Mouse (Mus musculus) liver, embryonic 16.5 days (tissue): ENCODE measurements at regions not wholly inside any gene's neighbourhood (a gene's known extent, or its start where the extent isn't known, plus 50 kb on each side); places are given as distances from the start of the nearest gene placed in this dataset.

Experiments used
- ATAC-seq: fragments of 200-750 bp; cut with Nextera tagmentation; 2 replicates; pipeline ENCODE4 v1.8.0; 2017; ENCODE audit warnings: low read depth, mild to moderate bottlenecking, moderate number of reproducible peaks, moderate library complexity
- H3K27ac ChIP-seq: fragments of 300-500 bp; sonication (generic); 2 replicates; pipeline ENCODE4 v1.5.1; 2014; ENCODE audit warnings: mild to moderate bottlenecking, low read length
- H3K27me3 ChIP-seq: fragments of 300-500 bp; sonication (generic); 2 replicates; pipeline ENCODE4 v1.6.1; 2014; ENCODE audit warnings: low read depth, low read length, mixed read lengths; ENCODE audit not compliant: control insufficient read depth, insufficient read depth
- H3K36me3 ChIP-seq: fragments of 300-500 bp; sonication (generic); 2 replicates; pipeline ENCODE4 v1.6.1; 2014; ENCODE audit warnings: mild to moderate bottlenecking; ENCODE audit not compliant: control insufficient read depth, insufficient read depth
- H3K4me1 ChIP-seq: fragments of 300-500 bp; sonication (generic); 2 replicates; pipeline ENCODE4 v1.6.1; 2014; ENCODE audit warnings: low read depth, low read length, mixed read lengths; ENCODE audit not compliant: control insufficient read depth
- H3K4me2 ChIP-seq: fragments of 300-500 bp; sonication (generic); 2 replicates; pipeline ENCODE4 v1.6.1; 2014; ENCODE audit warnings: low read depth, low read length, mixed read lengths
- H3K4me3 ChIP-seq: fragments of 300-500 bp; sonication (generic); 2 replicates; pipeline ENCODE4 v1.5.1; 2014; ENCODE audit warnings: low read depth, mild to moderate bottlenecking, low read length
- H3K9ac ChIP-seq: fragments of 300-500 bp; sonication (generic); 2 replicates; pipeline ENCODE4 v1.6.1; 2014; ENCODE audit warnings: low read depth, low read length
- H3K9me3 ChIP-seq: fragments of 300-500 bp; sonication (generic); replicated peaks from 2 replicates; pipeline ENCODE4 v1.6.1; 2016; ENCODE audit warnings: low read length; ENCODE audit not compliant: control insufficient read depth
- WGBS: fragments of 180-500 bp; shearing (Covaris S2); extraction: QIAGEN DNeasy Blood & Tissue Kit; methylation state at CpG from one replicate; pipeline ENCODE4 v1.1.7; 2014; ENCODE audit not compliant: insufficient replicate concordance; 5-methylcytosine and 5-hydroxymethylcytosine counted together

DNA sequence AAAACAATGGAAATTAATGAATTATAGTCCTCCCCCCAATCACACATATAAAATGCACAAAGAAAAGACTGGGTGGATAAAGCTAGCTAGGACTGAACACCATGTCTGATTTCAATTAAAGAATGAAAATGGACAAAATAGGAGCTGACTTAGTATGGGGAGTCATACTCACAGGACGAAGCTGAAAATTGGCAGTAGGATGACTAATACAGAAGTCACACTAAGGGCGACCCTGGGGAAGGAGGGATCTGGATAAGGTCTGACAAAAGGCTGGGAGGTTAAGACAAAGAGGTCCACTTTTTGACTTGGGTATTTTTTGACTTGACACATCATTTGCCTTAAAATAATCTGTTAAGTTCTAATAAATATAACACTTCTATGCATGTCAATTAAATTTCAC lies 170.2 kb upstream of the Rfx3 start:
- 35% methylated on average over 2 of the region's 2 CpGs for WGBS
- H3K4me2 ChIP-seq: no peak overlapping the region
- no peak overlapping the region for H3K9ac ChIP-seq
- no peak overlapping the region for H3K27ac ChIP-seq
- no peak overlapping the region for H3K4me3 ChIP-seq
- H3K27me3 ChIP-seq: no peaks in the 10 kb centered on the region
- ATAC-seq: no peak
- no peaks in the 10 kb centered on the region for H3K9me3 ChIP-seq
- H3K36me3 ChIP-seq: no peaks in the 10 kb centered on the region
- no peaks in the 10 kb centered on the region for H3K4me1 ChIP-seq

DNA sequence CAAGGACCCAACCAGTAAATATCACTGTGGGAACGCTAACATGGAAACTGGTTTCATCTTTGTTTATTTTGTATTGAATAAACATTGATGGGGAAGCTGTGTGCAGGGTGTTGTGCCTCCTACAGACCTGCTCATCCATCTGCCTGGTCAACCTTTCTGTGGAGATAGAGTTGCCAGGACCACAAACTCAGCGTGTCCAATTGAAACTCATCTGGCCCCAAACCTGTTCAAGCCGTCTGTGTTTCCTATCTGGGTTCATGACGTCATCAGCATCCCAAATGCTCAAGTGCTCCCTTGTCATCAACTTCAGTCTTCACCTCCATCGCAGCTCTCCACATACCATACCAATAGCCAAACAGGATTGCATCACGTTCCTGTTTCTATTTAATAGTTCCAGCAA lies 167.1 kb upstream of the Rfx3 start:
- no peak overlapping the region for H3K4me2 ChIP-seq
- H3K9me3 ChIP-seq: no peaks in the 10 kb centered on the region
- no peak overlapping the region for H3K27ac ChIP-seq
- H3K27me3 ChIP-seq: no peaks in the 10 kb centered on the region
- WGBS: 69% methylated on average over 6 of the region's 6 CpGs
- H3K9ac ChIP-seq: no peak overlapping the region
- no peaks in the 10 kb centered on the region for H3K36me3 ChIP-seq
- no peak overlapping the region for H3K4me3 ChIP-seq
- no peak for ATAC-seq
- no peaks in the 10 kb centered on the region for H3K4me1 ChIP-seq

DNA sequence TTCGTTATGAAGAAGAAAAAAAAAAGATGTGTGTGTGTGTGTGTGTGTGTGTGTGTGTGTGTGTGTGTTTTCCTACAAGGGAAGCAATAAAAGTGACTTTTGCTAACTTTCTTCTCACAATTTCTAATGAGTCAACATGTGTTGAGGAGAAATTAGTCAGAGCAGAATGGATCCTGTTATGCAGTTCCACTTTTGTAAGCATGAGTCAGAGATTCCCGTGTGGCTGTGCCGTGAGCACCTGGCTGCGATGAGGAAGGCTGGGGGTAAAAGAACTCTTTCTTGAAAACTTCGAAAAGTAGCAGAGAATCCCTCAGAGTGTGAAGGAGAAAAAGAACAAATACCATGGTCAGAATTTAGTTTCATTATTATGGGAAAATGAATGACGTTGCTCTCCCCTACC lies 165.9 kb upstream of the Rfx3 start:
- Histone ChIP-seq H3K4me1 (no peaks in the 10 kb centered on the region), H3K4me2 (no peak overlapping the region), H3K9ac (no peak overlapping the region), H3K9me3 (no peaks in the 10 kb centered on the region), H3K4me3 (no peak overlapping the region), H3K36me3 (no peaks in the 10 kb centered on the region), H3K27me3 (no peaks in the 10 kb centered on the region), H3K27ac (no peak overlapping the region)
- 67% methylated on average over 6 of the region's 6 CpGs for WGBS
- ATAC-seq: no peak

DNA sequence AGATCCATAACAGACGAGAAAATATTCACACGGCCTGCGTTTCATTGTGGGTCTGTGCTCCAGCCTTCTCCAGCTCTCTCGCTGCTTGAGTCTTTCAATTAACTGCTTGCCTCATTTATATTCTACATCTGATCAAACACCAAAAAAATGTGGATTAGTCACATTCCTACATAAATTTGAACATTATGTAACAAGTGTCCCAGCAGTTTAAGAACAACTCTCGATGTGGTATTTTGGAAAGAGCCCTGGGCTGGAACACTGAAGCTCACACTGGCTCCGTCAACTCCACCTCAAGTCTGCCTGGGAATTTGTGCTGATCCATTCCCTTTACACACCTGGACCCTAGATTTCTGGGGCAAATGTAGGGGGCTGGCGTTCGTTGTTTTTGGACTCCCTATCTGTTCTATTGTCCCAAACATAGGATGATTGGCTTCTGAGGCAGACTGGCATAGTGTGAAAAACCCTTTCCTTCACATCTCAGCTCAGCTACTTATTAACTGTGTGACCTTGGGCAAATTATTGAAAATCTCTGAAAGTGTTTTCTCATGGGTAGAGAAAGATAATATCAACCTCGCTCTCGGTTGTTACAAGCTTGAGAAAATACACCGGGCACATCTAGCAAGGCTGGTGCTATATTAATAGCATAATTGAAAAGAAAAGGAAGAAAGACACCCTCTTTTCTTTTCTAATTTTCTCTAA lies 161.0 kb upstream of the Rfx3 start:
- H3K4me3 ChIP-seq: no peak overlapping the region
- H3K9ac ChIP-seq: no peak overlapping the region
- no peak overlapping the region for H3K4me2 ChIP-seq
- no peak for ATAC-seq
- H3K27ac ChIP-seq: no peak overlapping the region
- no peaks in the 10 kb centered on the region for H3K27me3 ChIP-seq
- no peaks in the 10 kb centered on the region for H3K9me3 ChIP-seq
- H3K36me3 ChIP-seq: no peaks in the 10 kb centered on the region
- WGBS: 76% methylated on average over 11 of the region's 11 CpGs
- no peaks in the 10 kb centered on the region for H3K4me1 ChIP-seq

DNA sequence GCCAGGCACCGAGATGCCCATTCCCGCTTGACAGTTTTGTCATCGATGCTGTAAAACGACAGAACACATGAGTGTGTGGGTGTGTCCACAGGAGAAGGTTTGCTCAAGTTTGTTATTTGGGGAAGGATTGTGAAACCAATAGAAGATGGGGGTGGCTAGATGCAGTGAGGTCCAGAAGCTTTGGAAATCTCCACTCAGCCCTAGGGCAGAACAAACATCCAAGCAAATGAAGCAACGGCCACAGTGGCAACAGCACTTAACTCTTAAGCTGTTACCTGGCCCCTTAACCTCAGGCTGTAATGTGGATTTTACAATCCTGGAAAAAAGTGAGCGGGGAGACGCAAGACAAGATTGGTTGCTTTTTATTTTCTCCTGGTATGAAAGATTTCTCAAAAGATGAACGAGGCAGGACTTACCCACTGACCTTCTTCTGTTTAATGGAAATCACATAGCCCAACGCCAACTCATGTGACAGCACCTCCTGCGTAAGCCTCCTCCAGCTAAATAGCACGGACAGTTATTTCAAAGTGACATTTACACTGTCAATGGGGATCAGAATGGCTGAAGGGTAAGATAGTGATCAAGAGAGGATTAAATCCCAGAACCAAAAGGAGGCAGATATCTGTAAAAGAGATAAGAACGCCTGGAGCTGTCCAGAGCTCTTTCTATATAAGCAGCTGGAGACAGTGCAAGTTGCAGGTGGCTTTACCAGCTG lies 156.6 kb upstream of the Rfx3 start:
- Histone ChIP-seq H3K4me1 (no peaks in the 10 kb centered on the region), H3K4me2 (no peak overlapping the region)

DNA sequence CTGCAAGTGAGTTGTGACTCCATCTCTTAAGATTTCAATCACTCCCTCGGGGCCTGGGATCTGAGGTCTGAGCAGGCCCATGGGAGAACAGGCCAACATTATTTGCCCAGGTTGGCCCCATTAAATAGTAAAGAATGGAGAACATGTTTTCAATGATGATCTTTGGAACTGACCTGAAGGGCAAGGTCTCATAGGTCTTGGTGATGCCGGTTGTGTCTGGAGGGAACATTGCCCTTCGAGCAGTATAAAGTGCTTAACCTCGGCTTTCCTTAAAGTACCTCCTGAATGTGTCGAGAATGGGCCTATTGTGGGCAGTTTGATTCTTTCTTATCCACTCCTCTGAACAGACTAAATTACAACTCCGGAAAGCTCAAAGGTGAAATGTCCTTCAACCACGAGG lies 155.7 kb upstream of the Rfx3 start:
- ATAC-seq: no peak
- Histone ChIP-seq H3K4me3 (no peak overlapping the region), H3K36me3 (no peaks in the 10 kb centered on the region), H3K4me2 (no peak overlapping the region), H3K27ac (no peak overlapping the region), H3K9ac (no peak overlapping the region), H3K27me3 (no peaks in the 10 kb centered on the region), H3K4me1 (no peaks in the 10 kb centered on the region), H3K9me3 (no peaks in the 10 kb centered on the region)
- 63% methylated on average over 7 of the region's 7 CpGs for WGBS

More for the DNA sequence above, 156.6 kb upstream of the Rfx3 start:
- Histone ChIP-seq H3K27me3 (no peaks in the 10 kb centered on the region), H3K36me3 (no peaks in the 10 kb centered on the region), H3K9ac (no peak overlapping the region), H3K9me3 (no peaks in the 10 kb centered on the region), H3K4me3 (no peak overlapping the region), H3K27ac (no peak overlapping the region)
- WGBS: 66% methylated on average over 12 of the region's 12 CpGs
- ATAC-seq: peak; percentile 65

DNA sequence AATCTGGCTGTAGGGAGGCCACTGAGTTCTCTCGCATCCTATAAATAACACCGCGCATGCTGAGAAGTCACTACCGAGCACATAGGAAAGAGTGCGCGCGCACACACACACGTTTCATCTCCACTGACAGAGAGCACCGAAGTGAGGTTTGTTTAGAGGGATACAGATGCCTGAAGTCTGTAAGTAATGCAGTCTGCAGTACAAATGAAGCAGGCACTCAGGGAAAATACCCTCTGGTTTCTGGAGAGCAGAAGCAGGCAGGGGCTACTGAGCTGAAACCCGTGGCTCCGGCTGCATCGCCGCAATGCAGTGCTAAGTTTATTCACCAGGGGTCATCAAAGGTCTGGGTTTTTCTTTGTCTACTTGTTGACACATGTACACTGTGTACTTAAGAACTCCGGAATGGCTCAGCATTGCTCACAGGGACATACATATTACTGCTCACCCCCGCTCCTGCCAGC lies 155.0 kb upstream of the Rfx3 start:
- Histone ChIP-seq H3K4me1 (no peaks in the 10 kb centered on the region), H3K4me2 (no peak overlapping the region), H3K36me3 (no peaks in the 10 kb centered on the region), H3K4me3 (no peak overlapping the region), H3K27me3 (no peaks in the 10 kb centered on the region), H3K27ac (no peak overlapping the region), H3K9ac (no peak overlapping the region), H3K9me3 (no peaks in the 10 kb centered on the region)
- 56% methylated on average over 15 of the region's 15 CpGs for WGBS
- ATAC-seq: peak; percentile 53; the same call in 1 of the 2 replicates

DNA sequence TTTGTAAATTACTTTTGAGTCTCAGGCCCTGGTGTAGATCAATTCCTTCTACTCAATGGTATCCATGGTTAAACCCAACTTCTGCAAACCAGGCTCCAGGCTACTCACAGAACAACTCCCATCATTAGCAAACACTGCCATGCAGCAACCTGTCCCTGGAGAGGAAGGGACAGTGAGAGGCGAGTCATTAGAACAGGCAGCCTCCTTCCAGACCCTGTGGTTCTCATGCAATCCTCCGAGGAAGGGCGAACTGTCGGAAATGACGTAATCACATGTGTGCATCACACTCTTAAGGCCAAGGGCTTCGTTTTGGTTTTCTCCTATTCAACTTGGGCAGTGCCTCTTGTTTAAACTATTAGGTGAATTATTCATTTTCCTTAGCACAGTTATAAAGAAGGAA lies 152.2 kb upstream of the Rfx3 start:
- Histone ChIP-seq H3K4me1 (no peaks in the 10 kb centered on the region), H3K9ac (no peak overlapping the region), H3K27me3 (no peaks in the 10 kb centered on the region), H3K9me3 (no peaks in the 10 kb centered on the region), H3K27ac (no peak overlapping the region), H3K4me2 (no peak overlapping the region), H3K36me3 (no peaks in the 10 kb centered on the region), H3K4me3 (no peak overlapping the region)
- no peak for ATAC-seq
- 63% methylated on average over 6 of the region's 6 CpGs for WGBS

DNA sequence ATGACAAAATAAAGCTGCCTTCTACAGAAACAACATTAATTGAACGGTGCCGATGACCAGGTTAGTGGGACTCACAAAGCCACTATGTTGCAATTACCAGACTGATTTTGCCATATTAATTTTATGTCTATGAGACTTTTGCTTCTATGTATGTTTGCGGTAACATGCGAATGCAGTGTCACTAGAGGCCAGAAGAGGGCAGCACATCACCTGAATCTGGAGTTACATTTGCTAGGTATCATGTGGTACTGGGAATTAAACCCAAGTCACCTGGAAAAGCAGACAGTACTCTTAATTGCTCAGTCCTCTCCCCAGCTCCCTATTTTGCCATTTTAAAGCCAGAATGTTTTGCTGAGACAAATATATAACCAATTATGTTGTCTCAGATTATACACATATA lies 149.6 kb upstream of the Rfx3 start:
- H3K9me3 ChIP-seq: no peaks in the 10 kb centered on the region
- no peak overlapping the region for H3K27ac ChIP-seq
- no peak for ATAC-seq
- H3K9ac ChIP-seq: no peak overlapping the region
- no peak overlapping the region for H3K4me3 ChIP-seq
- 62% methylated on average over 4 of the region's 4 CpGs for WGBS
- H3K4me2 ChIP-seq: no peak overlapping the region
- H3K4me1 ChIP-seq: no peaks in the 10 kb centered on the region
- no peaks in the 10 kb centered on the region for H3K27me3 ChIP-seq
- H3K36me3 ChIP-seq: no peaks in the 10 kb centered on the region
